Mouse (Mus musculus): ENCODE data around the gene Gm2035.
"Not testable (repeated sequence)": the region's sequence is repeated elsewhere in the genome, so short reads cannot be mapped to it uniquely, and the experiment has no call there.

The Gm2035 gene

GRCm38 (mm10) chr12:87919721-87920120, at the start of gene Gm2035:
Gene Gm2035 (minus strand): TSS chr12:87919857.
- not testable (repeated sequence) for DNase-seq (ENCODE audit: extremely low spot score, low read depth, low spot score)

GRCm38 (mm10) chr12:87953780-87954179, 34.1 kb upstream of the Gm2035 start, which contains the start of gene Gm2042:
Gene Gm2042 (plus strand): TSS chr12:87954080.
- not testable (repeated sequence) for DNase-seq (ENCODE audit: extremely low spot score, low read depth, low spot score)

- not testable (repeated sequence) for DNase-seq (ENCODE audit: extremely low spot score, low read depth, low spot score)
Measured at GRCm38 (mm10) chr12:87895070-87895469, 24.6 kb downstream of the Gm2035 start, which contains the start of gene Gm2022. Gene Gm2022 (plus strand): TSS chr12:87895370.

- DNase-seq (ENCODE audit: extremely low spot score, low read depth, low spot score), result not testable (repeated sequence)
Measured at GRCm38 (mm10) chr12:87873772-87874171, 45.9 kb downstream of the Gm2035 start, which contains the start of gene Gm2016. Gene Gm2016 (plus strand): TSS chr12:87874072.
